Mouse (Mus musculus) lung, postnatal 36 days (tissue): ENCODE results near the gene Gtpbp4.
"Not testable (repeated sequence)": the region's sequence is repeated elsewhere in the genome, so short reads cannot be mapped to it uniquely, and the experiment has no call there.

ENCODE experiments used
- DNase-seq: peaks from one replicate; pipeline ENCODE4 v3.0.0; 2022; ENCODE audit warnings: mixed read lengths

The Gtpbp4 gene

DNA sequence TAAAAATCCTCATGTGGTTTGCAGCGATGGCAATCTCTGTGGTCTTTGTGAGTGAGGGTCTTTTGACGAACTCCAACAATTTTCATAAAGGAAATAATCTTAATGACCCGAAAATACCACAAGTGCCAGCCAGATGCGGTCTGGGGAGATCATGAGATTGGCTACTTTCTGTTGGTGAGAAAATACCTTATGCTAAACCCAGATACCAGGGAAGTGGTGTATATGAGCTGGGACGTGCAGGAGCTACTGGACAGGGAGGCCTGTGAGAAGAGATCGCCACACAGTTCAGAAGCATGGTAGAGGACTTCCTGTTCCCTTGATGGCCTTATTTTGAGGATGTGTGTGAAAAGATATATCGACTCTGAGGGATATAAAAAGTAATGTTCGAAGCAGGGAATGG is 28.1 kb downstream of the Gtpbp4 start:
- no peak for DNase-seq

DNA sequence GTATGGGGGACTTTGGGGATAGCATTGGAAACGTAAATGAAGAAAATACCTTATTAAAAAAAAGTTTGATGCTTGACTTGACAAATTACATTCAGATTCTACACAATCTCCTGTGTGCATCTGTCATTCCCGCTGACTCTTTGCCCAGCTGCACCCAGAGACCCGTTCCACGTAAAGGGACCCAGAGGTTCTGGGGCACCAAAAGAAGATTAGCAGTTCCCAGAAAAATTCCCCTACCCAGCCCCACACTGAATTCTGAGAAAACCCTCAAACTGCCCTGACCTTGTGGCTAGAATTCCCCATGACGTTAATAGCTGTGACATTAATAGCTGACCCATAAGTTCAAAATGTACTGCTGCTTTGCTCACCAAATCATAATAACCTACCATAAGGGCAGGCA is 30.7 kb downstream of the Gtpbp4 start:
- DNase-seq = no peak

DNA sequence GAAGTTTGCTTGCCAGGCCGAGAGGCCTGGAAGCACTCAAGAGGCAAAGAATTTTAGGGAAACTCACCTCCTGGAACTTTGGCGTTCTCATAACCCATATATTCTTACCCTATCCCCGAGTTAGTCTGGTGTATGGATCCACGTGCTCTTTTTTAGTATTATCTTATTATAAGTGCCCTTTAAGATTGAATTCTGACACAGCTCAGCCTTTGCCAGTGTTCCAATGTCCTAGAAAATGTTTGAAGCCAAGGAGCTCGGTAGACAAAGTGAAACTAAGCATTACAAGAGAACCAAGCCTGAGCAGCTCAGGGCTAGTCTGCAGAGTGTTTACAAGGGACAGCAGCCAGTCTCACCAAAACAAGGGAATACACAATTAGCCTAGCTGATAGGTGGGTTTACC is 33.6 kb downstream of the Gtpbp4 start:
- peak; percentile 14 for DNase-seq

DNA sequence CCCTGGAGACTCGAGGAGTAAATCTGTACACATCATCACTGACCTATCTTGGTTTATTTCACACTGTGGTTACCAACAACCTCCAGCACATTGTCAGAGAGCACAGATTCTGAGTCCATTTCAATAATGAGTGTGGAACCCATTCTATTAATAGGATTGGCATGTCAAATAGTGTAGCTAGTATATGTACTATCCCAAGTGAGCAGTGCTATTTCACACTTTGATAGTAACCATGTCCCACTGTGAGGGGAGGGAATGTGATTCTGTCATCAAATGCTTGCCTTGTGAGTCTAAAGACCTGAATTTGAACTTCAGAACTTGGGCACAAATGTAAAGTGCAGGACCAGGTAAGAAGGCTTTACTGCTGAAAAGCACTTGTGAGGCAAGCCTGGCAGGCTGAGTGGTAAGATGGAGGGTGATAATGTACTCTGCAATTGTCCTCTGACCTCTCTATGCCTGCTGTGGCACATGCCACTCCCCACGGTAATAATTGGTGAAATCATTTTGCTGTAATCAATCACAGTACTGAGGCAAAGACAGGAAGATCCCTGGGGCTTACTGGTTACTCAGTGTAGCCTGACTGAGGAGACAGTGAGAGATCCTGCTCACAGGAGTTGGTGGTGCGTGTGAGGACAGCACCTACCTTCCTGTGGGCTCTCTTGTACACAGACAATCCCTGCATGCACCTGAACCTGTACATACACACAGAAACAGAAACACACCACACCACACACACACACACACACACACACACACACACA is 34.6 kb downstream of the Gtpbp4 start:
- not testable (repeated sequence) for DNase-seq

DNA sequence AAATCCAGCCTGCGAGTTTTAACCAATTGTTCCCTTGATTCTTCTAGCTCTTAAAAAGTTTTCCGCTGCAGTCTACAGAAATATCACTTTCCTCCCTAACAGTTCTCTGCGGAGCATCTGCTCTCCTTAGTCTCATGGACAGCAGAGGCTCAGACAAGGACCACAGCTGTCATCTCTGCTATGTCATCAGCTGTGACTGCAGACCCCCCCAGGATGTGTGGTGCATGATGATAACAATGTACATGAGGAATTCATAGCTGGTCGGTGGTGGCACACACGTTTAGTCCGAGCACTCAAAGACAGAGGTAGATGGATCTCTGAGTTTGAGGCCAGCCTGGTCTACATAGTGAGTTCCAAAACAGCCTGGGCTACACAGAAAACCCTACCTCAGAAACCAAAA is 36.3 kb downstream of the Gtpbp4 start:
- not testable (repeated sequence) for DNase-seq

DNA sequence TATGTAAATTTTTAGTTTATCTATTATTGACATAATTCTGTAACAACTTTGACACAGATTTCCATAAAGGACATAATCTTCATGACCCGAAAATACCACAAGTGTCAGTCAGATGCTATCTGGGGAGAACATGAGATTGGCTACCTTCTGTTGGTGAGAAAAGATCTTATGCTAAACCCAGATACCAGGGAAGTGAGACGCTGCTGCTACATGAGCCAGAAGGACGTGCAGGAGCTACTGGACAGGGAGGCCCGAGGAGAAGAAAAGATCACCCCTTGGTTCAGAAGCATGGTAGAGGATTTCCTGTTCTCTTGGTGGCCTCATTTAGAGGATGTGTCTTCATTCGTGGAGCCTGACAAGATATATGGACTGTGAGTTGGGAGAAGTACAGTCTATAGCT is 36.8 kb downstream of the Gtpbp4 start:
- DNase-seq = not testable (repeated sequence)

DNA sequence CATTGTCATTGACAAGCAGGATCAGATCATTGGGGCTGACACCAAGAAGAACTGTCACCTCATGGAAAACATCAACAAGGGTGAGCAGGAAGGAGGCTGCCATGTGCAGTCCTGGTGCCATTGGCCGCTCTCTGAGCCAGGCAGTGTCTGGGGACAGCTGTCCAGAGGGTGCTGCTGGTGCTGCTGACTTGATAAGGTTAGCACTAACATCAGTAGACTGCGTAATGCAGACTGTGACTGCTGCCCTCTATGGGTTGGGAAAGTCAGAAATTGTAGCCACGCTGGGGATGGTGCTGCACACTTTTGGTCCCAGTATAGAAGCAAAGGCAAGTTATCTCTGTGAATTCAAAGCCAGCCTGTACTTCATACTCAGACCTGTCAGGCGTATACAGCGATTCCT is 39.0 kb downstream of the Gtpbp4 start:
- DNase-seq = not testable (repeated sequence)

DNA sequence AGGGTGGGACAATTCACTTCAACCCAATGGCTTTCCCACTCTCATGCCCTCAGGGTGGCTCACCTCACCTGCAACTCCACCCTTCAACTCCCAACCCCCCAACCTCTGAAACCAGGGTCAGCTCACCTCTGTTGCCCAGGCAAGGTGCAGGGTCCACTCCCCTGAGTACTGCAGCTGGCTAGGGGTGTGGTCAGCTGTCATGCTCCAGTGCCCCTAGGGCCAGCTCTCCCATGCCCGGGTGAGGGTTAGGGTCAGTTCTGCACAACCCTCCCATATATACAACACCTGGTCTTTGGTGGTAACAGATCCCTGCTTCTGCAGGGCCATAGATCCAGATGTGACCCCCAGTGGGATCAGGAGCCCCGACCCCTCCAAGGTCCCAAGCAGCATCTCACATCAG is 40.8 kb downstream of the Gtpbp4 start:
- DNase-seq = not testable (repeated sequence)

DNA sequence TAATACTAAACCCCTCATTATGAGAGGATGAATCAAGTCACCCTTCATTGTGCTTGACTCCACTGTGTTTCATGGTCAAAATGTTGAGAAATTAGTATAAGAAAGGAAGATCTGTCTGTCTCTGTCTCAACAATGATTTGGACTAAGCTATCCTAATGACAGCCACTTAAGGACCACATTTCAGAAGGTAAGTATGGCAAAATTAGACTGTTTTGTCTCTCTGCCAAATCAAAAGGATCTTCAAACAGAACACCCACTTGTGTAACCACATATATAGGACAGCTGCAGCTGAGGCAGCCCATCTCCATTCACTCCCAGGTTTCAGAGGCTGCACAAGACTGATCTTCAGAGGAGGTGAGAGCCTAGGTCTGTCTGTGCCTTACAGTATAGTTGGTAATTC is 43.3 kb downstream of the Gtpbp4 start, which contains the start of gene Idi2:
Idi2 (plus strand) TSS at position 301 of the 400 bp plus-strand sequence.
- not testable (repeated sequence) for DNase-seq

DNA sequence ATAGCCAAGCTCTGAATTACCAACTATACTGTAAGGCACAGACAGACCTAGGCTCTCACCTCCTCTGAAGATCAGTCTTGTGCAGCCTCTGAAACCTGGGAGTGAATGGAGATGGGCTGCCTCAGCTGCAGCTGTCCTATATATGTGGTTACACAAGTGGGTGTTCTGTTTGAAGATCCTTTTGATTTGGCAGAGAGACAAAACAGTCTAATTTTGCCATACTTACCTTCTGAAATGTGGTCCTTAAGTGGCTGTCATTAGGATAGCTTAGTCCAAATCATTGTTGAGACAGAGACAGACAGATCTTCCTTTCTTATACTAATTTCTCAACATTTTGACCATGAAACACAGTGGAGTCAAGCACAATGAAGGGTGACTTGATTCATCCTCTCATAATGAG is 47.8 kb downstream of the Gtpbp4 start, which contains the start of gene Gm9745:
Gm9745 (minus strand) TSS at position 101 of the 400 bp plus-strand sequence.
- not testable (repeated sequence) for DNase-seq

DNA sequence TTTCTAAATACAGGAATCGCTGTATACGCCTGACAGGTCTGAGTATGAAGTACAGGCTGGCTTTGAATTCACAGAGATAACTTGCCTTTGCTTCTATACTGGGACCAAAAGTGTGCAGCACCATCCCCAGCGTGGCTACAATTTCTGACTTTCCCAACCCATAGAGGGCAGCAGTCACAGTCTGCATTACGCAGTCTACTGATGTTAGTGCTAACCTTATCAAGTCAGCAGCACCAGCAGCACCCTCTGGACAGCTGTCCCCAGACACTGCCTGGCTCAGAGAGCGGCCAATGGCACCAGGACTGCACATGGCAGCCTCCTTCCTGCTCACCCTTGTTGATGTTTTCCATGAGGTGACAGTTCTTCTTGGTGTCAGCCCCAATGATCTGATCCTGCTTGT is 52.1 kb downstream of the Gtpbp4 start:
- DNase-seq = not testable (repeated sequence)

DNA sequence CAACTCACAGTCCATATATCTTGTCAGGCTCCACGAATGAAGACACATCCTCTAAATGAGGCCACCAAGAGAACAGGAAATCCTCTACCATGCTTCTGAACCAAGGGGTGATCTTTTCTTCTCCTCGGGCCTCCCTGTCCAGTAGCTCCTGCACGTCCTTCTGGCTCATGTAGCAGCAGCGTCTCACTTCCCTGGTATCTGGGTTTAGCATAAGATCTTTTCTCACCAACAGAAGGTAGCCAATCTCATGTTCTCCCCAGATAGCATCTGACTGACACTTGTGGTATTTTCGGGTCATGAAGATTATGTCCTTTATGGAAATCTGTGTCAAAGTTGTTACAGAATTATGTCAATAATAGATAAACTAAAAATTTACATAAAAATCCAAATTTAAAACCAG is 54.2 kb downstream of the Gtpbp4 start:
- DNase-seq = not testable (repeated sequence)

DNA sequence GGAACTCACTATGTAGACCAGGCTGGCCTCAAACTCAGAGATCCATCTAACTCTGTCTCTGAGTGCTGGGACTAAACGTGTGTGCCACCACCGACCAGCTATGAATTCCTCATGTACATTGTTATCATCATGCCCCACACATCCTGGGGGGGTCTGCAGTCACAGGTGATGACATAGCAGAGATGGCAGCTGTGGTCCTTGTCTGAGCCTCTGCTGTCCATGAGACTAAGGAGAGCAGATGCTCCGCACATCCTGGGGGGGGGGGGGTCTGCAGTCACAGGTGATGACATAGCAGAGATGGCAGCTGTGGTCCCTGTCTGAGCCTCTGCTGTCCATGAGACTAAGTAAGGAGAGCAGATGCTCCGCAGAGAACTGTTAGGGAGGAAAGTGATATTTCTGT is 54.8 kb downstream of the Gtpbp4 start:
- not testable (repeated sequence) for DNase-seq

DNA sequence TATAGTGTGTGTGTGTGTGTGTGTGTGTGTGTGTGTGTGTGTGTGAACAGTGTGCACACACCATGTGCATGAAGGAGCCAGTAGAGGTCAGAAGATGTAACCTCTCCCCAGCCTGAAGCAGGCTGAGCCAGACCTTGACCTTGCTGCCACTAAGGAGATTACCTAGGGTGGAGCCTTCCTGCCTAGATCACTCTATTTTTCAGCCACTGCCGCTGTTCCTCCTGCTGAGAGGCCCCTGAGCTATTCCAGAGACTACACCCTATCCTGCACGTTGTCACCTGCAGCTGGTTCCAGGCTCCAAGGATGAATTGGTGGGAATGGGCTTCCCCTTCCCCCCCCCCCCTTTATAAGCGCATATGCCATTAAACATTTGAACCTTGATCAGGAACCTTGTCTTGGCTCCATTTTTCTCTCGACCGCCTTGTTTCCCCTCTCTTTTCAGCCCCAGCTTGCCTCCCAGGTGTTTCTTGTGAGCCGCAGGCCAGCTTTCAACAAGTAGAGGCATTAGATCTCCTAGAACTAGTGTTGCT is 58.2 kb downstream of the Gtpbp4 start:
- not testable (repeated sequence) for DNase-seq

DNA sequence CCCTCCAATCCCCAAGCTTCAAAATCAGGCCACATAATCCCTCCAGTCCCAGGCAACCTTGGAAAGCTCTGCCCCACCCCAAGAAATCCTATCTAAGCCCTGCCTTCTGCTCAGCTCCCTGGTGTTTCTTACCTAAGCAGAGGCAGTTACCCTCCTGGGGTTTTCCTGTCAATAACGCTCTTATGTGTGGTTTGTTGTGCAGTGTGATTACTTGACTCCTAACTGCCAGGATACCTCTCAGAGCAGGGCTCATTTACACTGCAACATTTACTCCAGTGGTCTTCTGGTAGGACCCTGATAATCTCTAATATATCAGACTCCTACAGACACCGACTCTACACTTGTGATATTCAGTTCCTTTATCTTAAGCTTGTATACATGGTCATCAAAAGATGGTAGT is 62.4 kb downstream of the Gtpbp4 start:
- DNase-seq = no peak
